Mouse (Mus musculus) liver, embryonic 14.5 days (tissue): ENCODE results near the gene Efna2. TPM values are rescaled to one million over a fixed set of nuclear protein-coding genes. Genes with fewer than 3 reads are reported as not detected.

Experiments used
- ATAC-seq: fragments of 200-750 bp; cut with Nextera tagmentation; 2 replicates; pipeline ENCODE4 v1.8.0; 2017; ENCODE audit warnings: moderate number of reproducible peaks, mild to moderate bottlenecking, moderate library complexity; ENCODE audit not compliant: insufficient read depth
- DNase-seq, 3 experiments: peaks; one replicate each; pipeline ENCODE4 v3.0.0-alpha.2; 2012 to 2013; ENCODE audit warnings: low read depth in 3 of 3, low spot score in 3 of 3
- H3K27ac ChIP-seq: fragments of 300-500 bp; sonication (generic); 2 replicates; pipeline ENCODE4 v1.5.1; 2014; ENCODE audit warnings: moderate library complexity, mild to moderate bottlenecking, control low read depth, inconsistent platforms
- H3K27me3 ChIP-seq: fragments of 300-500 bp; sonication (generic); 2 replicates; pipeline ENCODE4 v1.6.1; 2014; ENCODE audit warnings: mild to moderate bottlenecking, low read length, moderate library complexity; ENCODE audit not compliant: control insufficient read depth, insufficient read depth
- H3K36me3 ChIP-seq: fragments of 300-500 bp; sonication (generic); replicated peaks from 2 replicates; pipeline ENCODE4 v1.6.1; 2014; ENCODE audit warnings: low read depth; ENCODE audit not compliant: control insufficient read depth, insufficient read depth
- H3K4me1 ChIP-seq, 2 experiments: fragments of 200-500 bp in 1 of 2; fragments of 300-500 bp in 1 of 2; sonication (generic) in 1 of 2; replicated peaks; 2 replicates each; pipeline ENCODE4 v1.6.1; 2012 to 2014; ENCODE audit warnings: antibody characterized with exemption in 1 of 2, inconsistent platforms in 1 of 2, low read length in 1 of 2; ENCODE audit not compliant: control insufficient read depth in 2 of 2, insufficient read depth in 2 of 2
- H3K4me2 ChIP-seq: fragments of 300-500 bp; sonication (generic); 2 replicates; pipeline ENCODE4 v1.6.1; 2014; ENCODE audit warnings: low read depth, mild to moderate bottlenecking, control low read depth, moderate library complexity
- H3K4me3 ChIP-seq, 2 experiments: fragments of 200-500 bp in 1 of 2; fragments of 300-500 bp in 1 of 2; sonication (generic) in 1 of 2; 2 replicates each; pipeline ENCODE4 v1.5.1; 2012 to 2014; ENCODE audit warnings: low read depth in 2 of 2, low read length in 2 of 2, mild to moderate bottlenecking in 2 of 2, control low read depth in 1 of 2, inconsistent platforms in 1 of 2, moderate library complexity in 1 of 2; ENCODE audit not compliant: insufficient read depth in 1 of 2
- H3K9ac ChIP-seq: fragments of 300-500 bp; sonication (generic); replicated peaks from 2 replicates; pipeline ENCODE4 v1.6.1; 2014; ENCODE audit warnings: mild to moderate bottlenecking, control low read depth, moderate library complexity
- H3K9me3 ChIP-seq: fragments of 300-500 bp; sonication (generic); 2 replicates; pipeline ENCODE4 v1.6.1; 2016; ENCODE audit warnings: low read length, mixed read lengths; ENCODE audit not compliant: control insufficient read depth
- CTCF ChIP-seq: IDR thresholded peaks from 2 replicates; pipeline ENCODE4 v1.5.1; 2016; ENCODE audit warnings: antibody characterized with exemption, low read depth, control low read depth
- EP300 ChIP-seq: IDR thresholded peaks from 2 replicates; pipeline ENCODE4 v1.6.1; 2016; ENCODE audit warnings: antibody characterized with exemption, low read depth
- WGBS: fragments of 180-500 bp; shearing (Covaris S2); extraction: QIAGEN DNeasy Blood & Tissue Kit; methylation state at CpG from one replicate; pipeline ENCODE4 v1.1.7; 2014; ENCODE audit not compliant: insufficient replicate concordance; 5-methylcytosine and 5-hydroxymethylcytosine counted together
- polyA plus RNA-seq, 2 experiments: library from polyadenylated mRNA; depleted of rRNA in 1 of 2; stranded (reverse) in 1 of 2; unstranded in 1 of 2; fragments of >200 nt; fragmentation: Nextera tagmentation in 1 of 2; extraction: Ambion mirVana in 1 of 2; gene quantifications; 2 replicates each; pipeline versions ENCODE4 v1.2.1 to v1.2.3; 2012 to 2014

Gene Efna2
- polyA plus RNA-seq, 2 experiments = 0.47 to 0.51 TPM

DNA sequence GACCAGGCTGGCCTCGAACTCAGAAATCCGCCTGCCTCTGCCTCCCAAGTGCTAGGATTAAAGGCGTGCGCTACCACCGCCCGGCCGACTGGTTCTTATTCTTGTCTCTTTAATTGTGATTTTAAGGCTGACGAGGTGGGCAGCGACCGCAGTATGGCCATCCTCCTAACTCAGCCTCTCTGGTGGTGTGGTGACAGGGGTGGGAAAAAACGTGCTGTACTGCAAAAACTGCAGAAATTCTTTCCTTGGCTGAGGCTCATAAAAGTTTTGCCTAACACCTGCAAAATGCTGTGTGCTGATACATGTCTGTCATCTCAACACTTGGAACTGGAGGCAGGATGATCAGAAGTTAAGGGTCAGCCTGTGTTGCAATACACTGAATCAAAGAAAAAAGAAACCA, 5.9 kb upstream of the Efna2 start:
- 1% methylated on average over 11 of the region's 11 CpGs for WGBS
- Histone ChIP-seq H3K4me3 (peak overlapping the region; percentile 69 to 95), H3K27ac (no peak overlapping the region), H3K27me3 (peaks cover under 1% of the 10 kb centered on the region; the same call in 1 of the 2 replicates), H3K9ac (peak overlapping the region; percentile 23), H3K4me1 (peaks cover 9 to 12% of the 10 kb centered on the region in 2 experiments), H3K9me3 (no peaks in the 10 kb centered on the region; the same call in 1 of the 2 replicates), H3K36me3 (peaks cover 19% of the 10 kb centered on the region), H3K4me2 (peak overlapping the region; percentile 82)
- TF ChIP-seq CTCF (no peak), EP300 (no peak)
- ATAC-seq = no peak
- DNase-seq = no peak

DNA sequence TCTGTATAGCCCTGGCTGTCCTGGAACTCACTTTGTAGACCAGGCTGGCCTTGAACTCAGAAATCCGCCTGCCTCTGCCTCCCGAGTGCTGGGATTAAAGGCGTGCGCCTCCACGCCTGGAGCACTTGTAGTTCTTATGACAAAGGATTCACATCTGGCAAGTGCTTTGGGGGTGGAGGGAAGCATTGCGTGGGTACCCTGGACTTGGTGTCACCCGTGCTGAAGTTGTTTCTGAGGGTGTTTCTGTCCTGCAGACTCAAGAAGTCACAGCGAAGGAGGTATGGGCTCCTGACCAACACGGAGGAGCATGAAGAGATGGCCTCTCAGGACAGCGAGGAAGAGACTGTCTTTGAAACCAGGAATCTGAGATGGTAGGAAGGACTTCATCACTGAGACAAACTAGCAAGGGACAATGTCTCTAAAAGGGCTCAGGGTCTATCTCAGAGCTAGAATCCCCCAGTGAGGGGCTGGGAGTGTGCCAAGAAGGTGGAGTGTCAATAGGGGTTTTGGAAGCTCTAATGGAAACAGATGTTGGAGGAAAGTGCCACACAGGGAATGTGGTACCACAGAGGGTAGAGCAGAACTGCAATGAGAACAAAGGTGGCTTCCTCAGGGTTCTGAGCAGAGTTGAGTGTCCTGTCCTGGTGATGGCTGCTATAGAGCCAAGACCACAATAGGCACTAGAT, 5.2 kb upstream of the Efna2 start:
- H3K4me1 ChIP-seq = peaks cover 5 to 7% of the 10 kb centered on the region in 2 experiments; a peak in 3 of 4 replicates
- DNase-seq = no peak
- 80% methylated on average over 10 of the region's 10 CpGs for WGBS
- no peak overlapping the region for H3K27ac ChIP-seq
- peak overlapping the region; percentile 82; the same call in 1 of the 2 replicates for H3K4me2 ChIP-seq
- ATAC-seq = no peak
- no peak overlapping the region for H3K9ac ChIP-seq
- H3K27me3 ChIP-seq = peaks cover 8% of the 10 kb centered on the region
- no peaks in the 10 kb centered on the region; the same call in 1 of the 2 replicates for H3K9me3 ChIP-seq
- H3K36me3 ChIP-seq = peaks cover 19% of the 10 kb centered on the region
- H3K4me3 ChIP-seq = no peak overlapping the region
- TF ChIP-seq CTCF = no peak
- TF ChIP-seq EP300 = no peak

DNA sequence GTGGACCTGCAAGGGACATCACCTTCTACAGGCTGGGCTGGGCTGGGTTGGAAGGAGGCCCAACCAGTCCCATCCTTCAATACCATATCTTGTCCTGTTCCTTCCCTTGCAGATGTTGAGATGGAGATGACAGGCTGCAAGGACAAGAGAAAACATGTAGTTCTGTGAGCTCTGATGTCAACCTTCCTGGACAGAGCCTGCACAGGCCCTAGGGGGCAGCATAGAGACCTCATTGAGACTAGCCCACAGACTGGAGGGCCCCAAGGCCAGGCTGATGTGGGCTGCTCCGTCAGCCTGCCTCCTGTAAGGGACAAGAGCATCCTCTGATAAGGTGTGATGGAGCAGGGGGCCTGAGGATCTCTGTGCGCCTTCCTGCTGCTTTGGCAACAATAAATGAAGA, 4.6 kb upstream of the Efna2 start:
- TF ChIP-seq EP300 (no peak), CTCF (peak; percentile 85)
- Histone ChIP-seq H3K4me3 (no peak overlapping the region), H3K27ac (no peak overlapping the region), H3K4me1 (peaks cover 5 to 7% of the 10 kb centered on the region in 2 experiments; a peak in 3 of 4 replicates), H3K4me2 (no peak overlapping the region), H3K36me3 (peaks cover 19% of the 10 kb centered on the region), H3K27me3 (peaks cover 14% of the 10 kb centered on the region), H3K9ac (no peak overlapping the region), H3K9me3 (no peaks in the 10 kb centered on the region; the same call in 1 of the 2 replicates)
- ATAC-seq (no peak), DNase-seq (peak in 1 of 3 experiments; percentile 51)
- 27% methylated on average over 2 of the region's 2 CpGs for WGBS

DNA sequence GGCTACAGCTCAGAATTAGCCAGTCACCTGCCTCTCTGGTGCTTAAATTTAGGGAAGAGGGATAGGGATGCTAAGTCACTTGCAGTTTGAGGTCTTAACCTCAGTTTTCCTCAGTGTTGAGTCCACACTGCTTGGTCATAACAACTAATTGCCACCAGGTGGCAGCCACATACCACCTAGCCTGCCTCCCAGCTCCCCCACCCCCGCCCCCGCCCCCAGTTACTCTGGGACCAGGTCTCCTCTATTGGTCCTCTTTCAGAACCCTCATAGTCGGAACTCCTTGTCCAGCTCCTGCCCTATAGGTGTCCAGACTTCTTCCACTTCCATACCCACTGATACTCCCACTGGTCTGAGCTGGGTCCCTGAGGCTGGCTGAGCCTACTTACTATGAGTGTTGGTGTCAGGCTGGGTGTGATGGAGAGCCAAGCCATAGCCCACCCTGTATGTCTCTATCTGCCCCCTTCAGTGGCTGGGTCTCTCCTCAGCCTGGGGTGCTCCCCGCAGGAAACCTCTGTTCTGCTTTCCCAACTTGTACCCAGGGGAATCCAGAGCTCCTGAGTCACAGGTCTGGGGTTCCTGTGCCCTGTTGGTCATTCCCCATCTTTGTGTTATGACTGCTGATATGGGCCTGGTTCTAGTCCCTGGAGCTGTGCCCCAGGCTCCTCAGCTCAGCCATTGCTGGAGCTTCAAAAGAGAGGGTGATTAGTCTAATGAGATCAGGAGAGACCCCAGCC, 3.6 kb upstream of the Efna2 start:
- peaks cover 5 to 7% of the 10 kb centered on the region in 2 experiments; a peak in 3 of 4 replicates for H3K4me1 ChIP-seq
- no peak overlapping the region for H3K4me3 ChIP-seq
- WGBS = 37% methylated on average over 4 of the region's 4 CpGs
- ATAC-seq (no peak), DNase-seq (no peak)
- no peak overlapping the region for H3K9ac ChIP-seq
- TF ChIP-seq CTCF (peak; percentile 74), EP300 (no peak)
- no peak overlapping the region for H3K4me2 ChIP-seq
- H3K9me3 ChIP-seq = no peaks in the 10 kb centered on the region; the same call in 1 of the 2 replicates
- H3K27me3 ChIP-seq = peaks cover 24% of the 10 kb centered on the region
- H3K27ac ChIP-seq = no peak overlapping the region
- peaks cover 11% of the 10 kb centered on the region for H3K36me3 ChIP-seq

DNA sequence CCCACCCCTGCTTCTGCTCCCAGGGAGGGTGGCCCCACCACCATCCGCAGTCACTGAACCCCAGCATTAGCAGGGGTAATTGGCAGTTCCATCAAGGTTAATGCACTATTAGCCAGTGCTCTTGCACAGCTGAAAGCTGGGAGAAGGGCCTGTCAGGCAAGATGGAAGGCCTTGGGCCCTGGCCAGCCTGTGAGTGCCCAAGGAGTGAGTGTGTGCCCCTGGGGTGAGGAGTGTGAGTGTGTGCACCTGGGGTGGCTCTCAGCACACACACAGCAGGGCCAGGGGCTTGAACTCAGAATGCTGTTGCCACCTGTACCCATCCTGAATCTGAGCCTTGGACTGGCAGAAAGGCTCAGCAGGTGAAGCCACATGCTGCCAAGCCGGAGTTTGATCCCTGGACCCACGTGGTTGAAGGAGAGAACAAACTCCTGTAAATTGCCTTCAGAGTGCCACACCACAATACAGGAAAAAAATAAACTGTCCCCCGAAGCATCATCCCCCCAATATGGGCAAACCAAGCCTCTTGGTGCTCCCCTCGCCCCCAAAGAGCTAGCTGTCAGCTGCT, 2.9 kb upstream of the Efna2 start:
- DNase-seq = no peak
- peaks cover 5 to 7% of the 10 kb centered on the region in 2 experiments; a peak in 3 of 4 replicates for H3K4me1 ChIP-seq
- 62% methylated on average over 5 of the region's 5 CpGs for WGBS

More for the DNA sequence above, 2.9 kb upstream of the Efna2 start:
- Histone ChIP-seq H3K27me3 (peaks cover 29% of the 10 kb centered on the region), H3K9ac (no peak overlapping the region), H3K36me3 (peaks cover 4% of the 10 kb centered on the region; the same call in 1 of the 2 replicates), H3K27ac (no peak overlapping the region), H3K4me2 (no peak overlapping the region), H3K9me3 (no peaks in the 10 kb centered on the region; the same call in 1 of the 2 replicates), H3K4me3 (no peak overlapping the region)
- TF ChIP-seq EP300 = no peak
- no peak for TF ChIP-seq CTCF
- ATAC-seq = no peak
